30 mouse cellular contexts compared by ENCODE assay signal in genomic region chr16:45643944-45644343, GRCm38 (mm10). TPM values are rescaled to one million over a fixed set of nuclear protein-coding genes. Genes with fewer than 3 reads are reported as not detected.
DNase-seq lines count a peak whose midpoint lies in the region; ATAC-seq and TF ChIP-seq lines count a peak whose summit lies in the region.
"Had no signal": no experiment of that assay in that cellular context is flagged by ENCODE, and none has a peak within 500 bp of the region (broad histone marks: within the 10 kb centered on the region; RNA-seq: fewer than 3 reads in every experiment).

No protein-coding gene starts in this region.

- H3K9ac ChIP-seq in intestine, postnatal 0 days (ENCODE audit: low read depth, low read length), result no peak overlapping the region
- no peak overlapping the region for H3K9ac ChIP-seq in stomach, postnatal 0 days (ENCODE audit: low read length)
- H3K9ac ChIP-seq in midbrain, embryonic 13.5 days (replicated peaks), result no peak overlapping the region
- H3K9ac ChIP-seq: embryonic facial prominence, embryonic 13.5 days; forebrain, embryonic 12.5 days; forebrain, embryonic 15.5 days; hindbrain, embryonic 13.5 days had no signal

- H3K4me2 ChIP-seq in intestine, postnatal 0 days (replicated peaks; ENCODE audit: low read depth), result peak overlapping the region; percentile 24; the same call in 1 of the 2 replicates
- no peak overlapping the region for H3K4me2 ChIP-seq in stomach, postnatal 0 days (replicated peaks; ENCODE audit: low read depth)
- no peak overlapping the region for H3K4me2 ChIP-seq in midbrain, embryonic 13.5 days (replicated peaks)
- H3K4me2 ChIP-seq: embryonic facial prominence, embryonic 13.5 days; forebrain, embryonic 12.5 days; forebrain, embryonic 15.5 days; heart, embryonic 11.5 days; hindbrain, embryonic 13.5 days had no signal

- H3K4me3 ChIP-seq in brown adipose tissue, adult 24 weeks (ENCODE audit: insufficient read depth, low read depth, low read length), result no peak overlapping the region
- no peak overlapping the region for H3K4me3 ChIP-seq in intestine, postnatal 0 days (ENCODE audit: low read depth, low read length)
- no peak overlapping the region for H3K4me3 ChIP-seq in stomach, postnatal 0 days (ENCODE audit: low read depth, low read length)
- no peak overlapping the region for H3K4me3 ChIP-seq in midbrain, embryonic 13.5 days (replicated peaks)
- H3K4me3 ChIP-seq: embryonic facial prominence, embryonic 10.5 days; embryonic facial prominence, embryonic 13.5 days; erythroblast, embryonic 14.5 days; forebrain, embryonic 12.5 days; forebrain, embryonic 15.5 days; hindbrain, embryonic 10.5 days; hindbrain, embryonic 13.5 days had no signal

- WGBS in intestine, postnatal 0 days, result 56% methylated on average over 3 of the region's 3 CpGs
- WGBS in stomach, postnatal 0 days, result 59% methylated on average over 3 of the region's 3 CpGs
- 92% methylated on average over 3 of the region's 3 CpGs for WGBS in midbrain, embryonic 13.5 days

- ATAC-seq in intestine, postnatal 0 days, result peak; percentile 74
- ATAC-seq in stomach, postnatal 0 days (ENCODE audit: low FRiP score, low TSS enrichment), result no peak
- ATAC-seq in midbrain, embryonic 13.5 days, result no peak
- ATAC-seq: activated CD4-positive, CD25-positive, alpha-beta regulatory T cell, adult 4 months; forebrain, embryonic 15.5 days; hindbrain, embryonic 16.5 days had no signal

- no peaks in the 10 kb centered on the region for H3K9me3 ChIP-seq in intestine, postnatal 0 days (ENCODE audit: control insufficient read depth)
- no peaks in the 10 kb centered on the region for H3K9me3 ChIP-seq in stomach, postnatal 0 days (ENCODE audit: control insufficient read depth, low read length)
- H3K9me3 ChIP-seq in midbrain, embryonic 13.5 days, result no peaks in the 10 kb centered on the region
- H3K9me3 ChIP-seq: embryonic facial prominence, embryonic 10.5 days; embryonic facial prominence, embryonic 13.5 days; forebrain, embryonic 12.5 days; forebrain, embryonic 15.5 days; hindbrain, embryonic 10.5 days; hindbrain, embryonic 13.5 days had no signal

- H3K27ac ChIP-seq in brown adipose tissue, adult 24 weeks (replicated peaks; ENCODE audit: low read depth, low read length), result 0 out of 2 replicates have a peak overlapping the region, but pooled peaks have one; percentile 24
- peak overlapping the region; percentile 76 for H3K27ac ChIP-seq in intestine, postnatal 0 days (ENCODE audit: low read depth, low read length)
- peak overlapping the region; percentile 40; the same call in 1 of the 2 replicates for H3K27ac ChIP-seq in stomach, postnatal 0 days (replicated peaks)
- H3K27ac ChIP-seq in midbrain, embryonic 13.5 days, result no peak overlapping the region
- H3K27ac ChIP-seq: embryonic facial prominence, embryonic 10.5 days; embryonic facial prominence, embryonic 13.5 days; forebrain, embryonic 12.5 days; forebrain, embryonic 15.5 days; hindbrain, embryonic 10.5 days; hindbrain, embryonic 13.5 days had no signal

- TF ChIP-seq CTCF in intestine, postnatal 0 days (IDR thresholded peaks at IDR 0.05; ENCODE audit: low read depth), result no peak
- TF ChIP-seq CTCF in stomach, postnatal 0 days (IDR thresholded peaks at IDR 0.05; ENCODE audit: low read depth), result no peak

- intact Hi-C loops in heart, postnatal 14 days (cut with DNase I), result no loop called here

- TF ChIP-seq EP300 in stomach, postnatal 0 days (optimal IDR thresholded peaks at IDR 0.05), result no peak

- H3K36me3 ChIP-seq in intestine, postnatal 0 days (ENCODE audit: control insufficient read depth, insufficient read depth), result peaks cover 7% of the 10 kb centered on the region
- H3K36me3 ChIP-seq in stomach, postnatal 0 days (ENCODE audit: control insufficient read depth, insufficient read depth, low read length), result no peaks in the 10 kb centered on the region
- no peaks in the 10 kb centered on the region for H3K36me3 ChIP-seq in midbrain, embryonic 13.5 days
- H3K36me3 ChIP-seq: embryonic facial prominence, embryonic 10.5 days; embryonic facial prominence, embryonic 13.5 days; forebrain, embryonic 12.5 days; forebrain, embryonic 15.5 days; hindbrain, embryonic 10.5 days; hindbrain, embryonic 13.5 days had no signal

- peaks cover 2% of the 10 kb centered on the region; the same call in 1 of the 2 replicates for H3K4me1 ChIP-seq in brown adipose tissue, adult 24 weeks (ENCODE audit: control insufficient read depth, insufficient read depth, insufficient read length, low read length)
- H3K4me1 ChIP-seq in intestine, postnatal 0 days (replicated peaks; ENCODE audit: control insufficient read depth, insufficient read depth, low read length), result peaks cover 3% of the 10 kb centered on the region; the same call in 1 of the 2 replicates
- H3K4me1 ChIP-seq in stomach, postnatal 0 days (replicated peaks; ENCODE audit: control insufficient read depth, insufficient read depth), result 0 out of 2 replicates have a peak, but pooled peaks cover 2% of the 10 kb centered on the region
- H3K4me1 ChIP-seq in midbrain, embryonic 13.5 days (replicated peaks), result no peaks in the 10 kb centered on the region
- H3K4me1 ChIP-seq: embryonic facial prominence, embryonic 10.5 days; embryonic facial prominence, embryonic 13.5 days; forebrain, embryonic 12.5 days; forebrain, embryonic 15.5 days; hindbrain, embryonic 10.5 days; hindbrain, embryonic 13.5 days had no signal

- DNase-seq in heart, adult 11 months, result peak; percentile 7
- DNase-seq in heart, postnatal 14 days, result no peak
- no peak for DNase-seq in stomach, postnatal 0 days (ENCODE audit: low spot score)
- DNase-seq in spleen, postnatal 14 days (ENCODE audit: low spot score in 2 of 2), result no peak
- DNase-seq: cerebellum, adult 8-10 months; cerebellum, postnatal 10 days; embryo, embryonic 11 days; gastrocnemius, postnatal 10 days; gastrocnemius, postnatal 36 days; heart, postnatal 36 days had no signal

- no peaks in the 10 kb centered on the region for H3K27me3 ChIP-seq in intestine, postnatal 0 days (replicated peaks; ENCODE audit: control insufficient read depth, insufficient read depth, low read length)
- H3K27me3 ChIP-seq in stomach, postnatal 0 days (ENCODE audit: control insufficient read depth, insufficient read depth, low read length), result no peaks in the 10 kb centered on the region
- H3K27me3 ChIP-seq in midbrain, embryonic 13.5 days, result no peaks in the 10 kb centered on the region
- H3K27me3 ChIP-seq: embryonic facial prominence, embryonic 13.5 days; forebrain, embryonic 12.5 days; forebrain, embryonic 15.5 days; hindbrain, embryonic 13.5 days had no signal

RNA-seq across cellular contexts. Expression of gene BC016579, which starts 9.9 kb away (rescaled TPM):
- not detected for total RNA-seq in heart, postnatal 14 days (2021)
- not detected in 2 replicates for polyA plus RNA-seq in brown adipose tissue, adult 24 weeks (2012; ENCODE audit: insufficient read depth, insufficient read length, missing spikeins)
- polyA plus RNA-seq in intestine, postnatal 0 days (2015; fragmentation: Nextera tagmentation; extraction: Ambion mirVana), result 5.5 TPM in 2 replicates
- 10.2 and 10.6 TPM in 2 replicates for polyA plus RNA-seq in stomach, postnatal 0 days (2015; fragmentation: Nextera tagmentation; extraction: Ambion mirVana)
- polyA plus RNA-seq in midbrain, embryonic 13.5 days (2015; fragmentation: Nextera tagmentation; extraction: Ambion mirVana), result 0.09 TPM in 1 of 2 replicates, not detected in the other
- total RNA-seq: gastrocnemius, adult 18-20 months; gastrocnemius, postnatal 10 days; gastrocnemius, postnatal 36 days; heart, adult 8-10 months; heart, postnatal 36 days had no signal
- polyA plus RNA-seq: activated CD4-positive, CD25-positive, alpha-beta regulatory T cell, adult 4 months; erythroblast, embryonic 14.5 days; heart, embryonic 14.5 days; heart, postnatal 0 days; hindbrain, embryonic 10.5 days; hindbrain, embryonic 13.5 days; hindbrain, embryonic 16.5 days had no signal

RNA-seq across cellular contexts. Expression of gene Gcsam, which starts 33.8 kb away (rescaled TPM):
- total RNA-seq in heart, postnatal 14 days (2021), result under 1 TPM; 0.12 to 0.19 TPM
- 0.48 TPM in 1 of 2 replicates, not detected in the other for polyA plus RNA-seq in brown adipose tissue, adult 24 weeks (2012; ENCODE audit: insufficient read depth, insufficient read length, missing spikeins)
- polyA plus RNA-seq in intestine, postnatal 0 days (2015; fragmentation: Nextera tagmentation; extraction: Ambion mirVana), result 0.16 and 0.17 TPM in 2 replicates
- polyA plus RNA-seq in stomach, postnatal 0 days (2015; fragmentation: Nextera tagmentation; extraction: Ambion mirVana), result 0.11 and 0.12 TPM in 2 replicates
- not detected in 2 replicates for polyA plus RNA-seq in midbrain, embryonic 13.5 days (2015; fragmentation: Nextera tagmentation; extraction: Ambion mirVana)
- total RNA-seq: ES-E14; granulocyte monocyte progenitor cell, adult 5-6 weeks had no signal
- polyA plus RNA-seq: cortical plate, adult 2 months; erythroblast, embryonic 14.5 days; forebrain, embryonic 12.5 days; forebrain, embryonic 15.5 days; hindbrain, embryonic 13.5 days; hindbrain, embryonic 16.5 days had no signal

RNA-seq across cellular contexts. Expression of gene Tmprss7, which starts 49.5 kb away (rescaled TPM):
- not detected for total RNA-seq in heart, postnatal 14 days (2021)
- polyA plus RNA-seq in brown adipose tissue, adult 24 weeks (2012; ENCODE audit: insufficient read depth, insufficient read length, missing spikeins), result not detected in 2 replicates
- 0.21 and 0.22 TPM in 2 replicates for polyA plus RNA-seq in intestine, postnatal 0 days (2015; fragmentation: Nextera tagmentation; extraction: Ambion mirVana)
- polyA plus RNA-seq in stomach, postnatal 0 days (2015; fragmentation: Nextera tagmentation; extraction: Ambion mirVana), result 0.13 and 0.21 TPM in 2 replicates
- 0.32 and 0.63 TPM in 2 replicates for polyA plus RNA-seq in midbrain, embryonic 13.5 days (2015; fragmentation: Nextera tagmentation; extraction: Ambion mirVana)
- total RNA-seq: gastrocnemius, adult 18-20 months; gastrocnemius, postnatal 10 days; gastrocnemius, postnatal 36 days; heart, adult 8-10 months; heart, postnatal 36 days had no signal
- polyA plus RNA-seq: activated CD4-positive, CD25-positive, alpha-beta regulatory T cell, adult 4 months; erythroblast, embryonic 14.5 days; heart, embryonic 14.5 days; heart, postnatal 0 days had no signal
